Mouse (Mus musculus) megakaryocyte, embryonic 14.5 days (primary cell): ENCODE measurements around the gene Gm39566.

Experiments used
- FLI1 ChIP-seq: IDR thresholded peaks from 2 replicates; pipeline ENCODE4 v1.6.1; 2012; ENCODE audit warnings: low read length, inconsistent platforms, mixed read lengths
- GATA1 ChIP-seq: IDR thresholded peaks from 3 replicates; pipeline ENCODE4 v1.6.1; 2012; ENCODE audit warnings: mixed read lengths, low read length, inconsistent platforms, borderline replicate concordance

DNA sequence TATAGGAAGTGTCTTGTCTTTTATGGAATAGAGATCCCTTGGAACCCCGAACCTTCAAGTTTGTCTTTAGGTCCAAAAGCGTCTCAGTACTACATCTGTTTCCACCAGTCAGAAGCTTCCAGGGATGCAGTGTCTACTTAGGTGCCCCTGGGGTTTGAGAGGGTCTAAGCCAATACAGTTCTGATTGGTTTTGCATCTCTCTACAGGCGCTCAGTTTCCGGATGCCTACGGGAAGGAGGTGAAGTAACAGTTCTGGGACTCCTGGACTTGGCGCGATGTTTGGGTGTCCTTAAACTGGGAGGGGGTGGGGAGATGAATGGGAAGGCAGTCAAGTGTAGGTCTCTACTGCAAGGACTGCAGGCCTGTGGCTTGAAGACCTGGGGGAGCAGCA, 23.6 kb upstream of the Gm39566 start:
- no peak for TF ChIP-seq GATA1
- TF ChIP-seq FLI1 = no peak
